Mouse (Mus musculus): Measurements from ENCODE around the gene Lamtor3. TPM values are rescaled to one million over a fixed set of nuclear protein-coding genes. Genes with fewer than 3 reads are reported as not detected.

Lamtor3 gene
- total RNA-seq, 1 experiment, result 39.3 TPM

DNA sequence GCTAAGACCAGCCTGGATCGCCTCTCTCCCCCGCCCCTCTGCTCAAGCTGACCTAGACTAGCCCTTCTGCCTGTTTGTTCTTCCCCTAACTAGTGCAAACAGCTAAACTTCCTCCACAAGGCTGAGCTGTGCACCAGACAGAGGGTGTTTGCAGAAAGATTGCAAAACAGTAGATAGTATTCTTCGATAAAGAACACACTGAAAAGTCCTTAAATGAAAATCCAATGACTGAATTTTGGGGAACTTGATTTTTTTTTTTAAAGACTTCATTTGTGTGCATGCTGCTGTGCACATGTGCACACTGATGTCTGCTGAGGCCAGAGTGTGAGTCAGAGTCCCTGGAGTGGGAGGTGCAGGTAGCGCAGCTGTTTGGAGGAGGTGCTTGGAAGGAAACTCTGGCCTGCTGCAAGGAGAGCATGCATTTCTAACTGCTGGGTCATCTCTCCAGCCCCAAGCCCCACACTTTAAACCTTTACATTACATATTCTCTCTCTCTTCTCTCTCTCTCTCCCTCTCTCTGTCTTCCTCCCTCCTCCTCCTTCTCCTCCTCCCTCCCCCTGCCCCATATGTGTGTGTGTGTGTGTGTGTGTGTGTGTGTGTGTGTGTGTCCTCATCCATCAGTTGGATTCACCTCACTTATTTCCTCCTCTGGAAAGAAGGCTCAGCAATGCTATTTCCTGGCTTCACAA is 34.1 kb downstream of the Lamtor3 start:
- H3K36me3 ChIP-seq (ENCODE audit: control insufficient read depth, insufficient read depth, low read length, poor library complexity, severe bottlenecking), result no peaks in the 10 kb centered on the region
- in situ Hi-C loops (cut with MboI; ENCODE audit: low sequenced_read_pairs in 2 of 2, unreplicated experiment in 2 of 2), result no loop called here
- no peak overlapping the region; the same call in 1 of the 2 replicates for H3K9ac ChIP-seq (ENCODE audit: insufficient read depth, low read depth, low read length, poor library complexity, severe bottlenecking)
- H3K9me3 ChIP-seq (ENCODE audit: control insufficient read depth, insufficient read depth, low read depth, low read length), result no peaks in the 10 kb centered on the region
- H3K4me1 ChIP-seq (ENCODE audit: control insufficient read depth in 2 of 2, insufficient read depth in 2 of 2, low read length in 2 of 2, poor library complexity in 1 of 2), result peaks cover 7 to 13% of the 10 kb centered on the region in 2 experiments; a peak in 3 of 4 replicates
- H3K27ac ChIP-seq (ENCODE audit: insufficient read depth, low read depth, low read length, poor library complexity, severe bottlenecking), result no peak overlapping the region; the same call in 1 of the 2 replicates
- TF ChIP-seq ZC3H11A (IDR thresholded peaks at IDR 0.05; ENCODE audit: borderline replicate concordance, low read depth, low read length) (no peak), HCFC1 (IDR thresholded peaks at IDR 0.05; ENCODE audit: borderline replicate concordance, insufficient read depth, low read length) (no peak), ZNF384 (IDR thresholded peaks at IDR 0.05; ENCODE audit: low read depth, low read length) (no peak), CHD2 (IDR thresholded peaks at IDR 0.05; ENCODE audit: low read depth, low read length) (no peak), MAFK (IDR thresholded peaks at IDR 0.05; ENCODE audit: insufficient read depth, low read depth, low read length) (no peak)
- no peak for DNase-seq (ENCODE audit: low read depth, low spot score)
- no peak overlapping the region for H3K4me3 ChIP-seq (ENCODE audit: insufficient read depth in 1 of 2, low read depth in 1 of 2, low read length in 2 of 2, poor library complexity in 1 of 2, severe bottlenecking in 1 of 2)

DNA sequence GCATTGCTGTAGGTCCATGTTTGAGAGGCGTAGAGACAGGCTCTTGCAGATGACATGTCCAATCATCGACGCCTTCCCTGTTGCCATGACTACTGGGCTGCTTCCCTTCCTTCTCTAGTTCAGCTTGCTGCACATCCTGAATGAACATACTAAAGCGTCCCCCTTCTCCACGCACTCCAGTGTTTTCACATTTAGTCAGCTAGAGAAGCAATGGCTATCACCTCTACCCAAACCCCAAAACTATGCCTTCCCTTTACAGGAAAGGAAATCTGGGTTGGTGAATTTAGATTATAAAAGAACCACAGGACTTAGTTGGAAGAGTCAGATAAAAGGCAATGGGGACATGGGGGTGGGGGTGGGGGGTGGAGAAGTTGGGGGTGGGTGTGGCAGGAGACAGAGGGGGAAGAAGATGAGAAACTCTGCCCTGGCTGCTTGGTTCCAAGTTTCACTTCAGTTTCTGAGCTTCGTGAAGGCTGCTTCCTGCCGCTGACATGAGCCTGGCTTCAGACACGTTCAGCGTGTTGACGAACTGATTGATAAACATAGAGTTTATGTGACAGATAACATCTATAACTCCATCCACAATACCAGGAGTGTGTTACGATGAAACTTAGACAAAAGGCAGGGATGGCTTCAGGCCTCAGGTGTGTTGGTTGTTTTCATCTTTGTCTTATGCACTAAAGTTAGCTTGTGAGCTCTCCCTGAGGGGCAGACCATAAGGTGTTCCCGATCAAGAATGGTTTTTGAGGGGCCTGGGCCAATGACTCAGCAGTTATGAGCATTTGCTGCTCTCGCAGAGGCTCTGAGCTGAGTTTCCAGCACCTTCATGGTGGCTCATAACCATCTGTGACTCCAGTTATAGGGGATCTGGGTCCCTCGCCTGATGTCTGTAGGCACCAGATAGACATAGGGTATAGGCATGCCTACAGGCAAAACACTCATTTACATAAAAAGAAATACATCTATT is 34.9 kb downstream of the Lamtor3 start:
- in situ Hi-C loops (cut with MboI; ENCODE audit: low sequenced_read_pairs in 2 of 2, unreplicated experiment in 2 of 2), result no loop called here
- H3K27ac ChIP-seq (ENCODE audit: insufficient read depth, low read depth, low read length, poor library complexity, severe bottlenecking), result no peak overlapping the region; the same call in 1 of the 2 replicates

DNA sequence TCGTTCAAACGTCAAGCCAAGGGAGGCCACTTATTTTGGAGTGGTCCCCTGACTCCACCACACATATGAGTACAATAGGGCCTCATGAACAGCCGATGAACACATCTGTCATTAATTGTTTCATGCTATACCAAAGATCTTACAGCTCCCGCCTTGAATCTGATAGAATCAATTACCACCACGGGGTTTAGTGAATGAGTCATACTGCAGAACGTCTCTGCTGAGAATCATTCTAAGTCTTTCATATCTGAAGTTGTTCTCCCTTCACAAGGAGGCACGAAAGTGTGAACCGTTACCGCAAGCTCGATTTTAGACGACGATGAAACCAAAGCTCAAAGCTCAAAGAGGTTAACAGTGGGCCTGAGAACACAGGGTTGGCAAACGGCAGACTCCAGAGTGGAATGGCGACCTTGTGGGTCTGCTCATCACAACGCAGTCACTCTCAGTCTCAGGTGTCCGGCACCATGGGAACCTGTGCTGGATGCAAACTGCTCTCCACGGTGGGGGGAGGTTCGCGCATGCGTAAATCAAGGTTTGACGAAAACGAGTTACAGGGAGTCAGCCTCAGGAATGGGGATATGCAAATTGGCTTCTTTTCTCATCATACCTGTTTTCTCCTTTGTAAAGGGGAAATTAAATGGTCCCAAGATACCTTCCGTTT is 36.1 kb downstream of the Lamtor3 start:
- Histone ChIP-seq H3K9me3 (ENCODE audit: control insufficient read depth, insufficient read depth, low read depth, low read length) (no peaks in the 10 kb centered on the region), H3K4me1 (ENCODE audit: control insufficient read depth in 2 of 2, insufficient read depth in 2 of 2, low read length in 2 of 2, poor library complexity in 1 of 2) (peaks cover 7 to 13% of the 10 kb centered on the region in 2 experiments; a peak in 3 of 4 replicates), H3K4me3 (ENCODE audit: insufficient read depth in 1 of 2, low read depth in 1 of 2, low read length in 2 of 2, poor library complexity in 1 of 2, severe bottlenecking in 1 of 2) (peak overlapping the region; percentile 20 to 42; a peak in 3 of 4 replicates), H3K9ac (ENCODE audit: insufficient read depth, low read depth, low read length, poor library complexity, severe bottlenecking) (no peak overlapping the region; the same call in 1 of the 2 replicates), H3K27ac (ENCODE audit: insufficient read depth, low read depth, low read length, poor library complexity, severe bottlenecking) (no peak overlapping the region; the same call in 1 of the 2 replicates), H3K36me3 (ENCODE audit: control insufficient read depth, insufficient read depth, low read length, poor library complexity, severe bottlenecking) (no peaks in the 10 kb centered on the region)
- TF ChIP-seq ZNF384 (IDR thresholded peaks at IDR 0.05; ENCODE audit: low read depth, low read length), result no peak
- no peak for TF ChIP-seq HCFC1 (IDR thresholded peaks at IDR 0.05; ENCODE audit: borderline replicate concordance, insufficient read depth, low read length)
- TF ChIP-seq CHD2 (IDR thresholded peaks at IDR 0.05; ENCODE audit: low read depth, low read length), result no peak
- TF ChIP-seq ZC3H11A (IDR thresholded peaks at IDR 0.05; ENCODE audit: borderline replicate concordance, low read depth, low read length), result no peak
- TF ChIP-seq MAFK (IDR thresholded peaks at IDR 0.05; ENCODE audit: insufficient read depth, low read depth, low read length), result no peak
- no peak for DNase-seq (ENCODE audit: low read depth, low spot score)
- in situ Hi-C loops (cut with MboI; ENCODE audit: low sequenced_read_pairs in 2 of 2, unreplicated experiment in 2 of 2), result no loop called here

More for the DNA sequence above, 34.9 kb downstream of the Lamtor3 start:
- Histone ChIP-seq H3K4me3 (ENCODE audit: insufficient read depth in 1 of 2, low read depth in 1 of 2, low read length in 2 of 2, poor library complexity in 1 of 2, severe bottlenecking in 1 of 2) (no peak overlapping the region), H3K36me3 (ENCODE audit: control insufficient read depth, insufficient read depth, low read length, poor library complexity, severe bottlenecking) (no peaks in the 10 kb centered on the region), H3K9me3 (ENCODE audit: control insufficient read depth, insufficient read depth, low read depth, low read length) (no peaks in the 10 kb centered on the region), H3K9ac (ENCODE audit: insufficient read depth, low read depth, low read length, poor library complexity, severe bottlenecking) (no peak overlapping the region), H3K4me1 (ENCODE audit: control insufficient read depth in 2 of 2, insufficient read depth in 2 of 2, low read length in 2 of 2, poor library complexity in 1 of 2) (peaks cover 7 to 13% of the 10 kb centered on the region in 2 experiments; a peak in 3 of 4 replicates)
- no peak for TF ChIP-seq CHD2 (IDR thresholded peaks at IDR 0.05; ENCODE audit: low read depth, low read length)
- no peak for TF ChIP-seq HCFC1 (IDR thresholded peaks at IDR 0.05; ENCODE audit: borderline replicate concordance, insufficient read depth, low read length)
- TF ChIP-seq ZNF384 (IDR thresholded peaks at IDR 0.05; ENCODE audit: low read depth, low read length), result no peak
- TF ChIP-seq MAFK (IDR thresholded peaks at IDR 0.05; ENCODE audit: insufficient read depth, low read depth, low read length), result no peak
- no peak for TF ChIP-seq ZC3H11A (IDR thresholded peaks at IDR 0.05; ENCODE audit: borderline replicate concordance, low read depth, low read length)
- no peak for DNase-seq (ENCODE audit: low read depth, low spot score)

DNA sequence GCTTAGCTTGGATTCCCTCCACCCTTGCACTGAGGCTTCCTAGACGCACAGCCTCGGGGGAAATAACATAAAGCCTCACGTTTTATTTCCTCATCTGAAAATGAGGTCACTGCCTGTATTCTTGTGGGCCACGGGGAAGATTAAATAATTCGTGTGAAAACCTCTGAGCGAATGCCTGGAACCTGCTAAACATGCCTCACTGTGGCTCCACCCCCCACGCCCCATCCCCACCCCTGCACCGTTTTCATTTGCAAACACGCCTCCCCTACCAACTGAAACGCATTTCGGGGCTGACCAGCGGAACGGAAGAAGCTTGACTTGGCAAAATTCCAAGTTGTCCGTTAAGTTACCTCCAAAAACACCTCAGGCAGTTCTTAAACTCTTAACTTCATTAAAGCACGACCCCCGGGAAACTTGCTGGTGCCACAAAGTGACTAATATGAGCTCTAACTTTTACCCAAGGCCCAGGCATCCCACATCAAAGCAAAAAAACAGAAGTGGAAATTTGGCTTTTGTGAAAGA is 37.3 kb downstream of the Lamtor3 start:
- Histone ChIP-seq H3K36me3 (ENCODE audit: control insufficient read depth, insufficient read depth, low read length, poor library complexity, severe bottlenecking) (peaks cover 2% of the 10 kb centered on the region; the same call in 1 of the 2 replicates), H3K4me3 (ENCODE audit: insufficient read depth in 1 of 2, low read depth in 1 of 2, low read length in 2 of 2, poor library complexity in 1 of 2, severe bottlenecking in 1 of 2) (peak overlapping the region; percentile 12 to 42; a peak in 3 of 4 replicates), H3K9me3 (ENCODE audit: control insufficient read depth, insufficient read depth, low read depth, low read length) (no peaks in the 10 kb centered on the region), H3K4me1 (ENCODE audit: control insufficient read depth in 2 of 2, insufficient read depth in 2 of 2, low read length in 2 of 2, poor library complexity in 1 of 2) (peaks cover 7 to 10% of the 10 kb centered on the region in 2 experiments; a peak in 3 of 4 replicates), H3K27ac (ENCODE audit: insufficient read depth, low read depth, low read length, poor library complexity, severe bottlenecking) (no peak overlapping the region), H3K9ac (ENCODE audit: insufficient read depth, low read depth, low read length, poor library complexity, severe bottlenecking) (peak overlapping the region; percentile 32; the same call in 1 of the 2 replicates)
- DNase-seq (ENCODE audit: low read depth, low spot score), result no peak
- in situ Hi-C loops (cut with MboI; ENCODE audit: low sequenced_read_pairs in 2 of 2, unreplicated experiment in 2 of 2), result no loop called here
- TF ChIP-seq ZC3H11A (IDR thresholded peaks at IDR 0.05; ENCODE audit: borderline replicate concordance, low read depth, low read length) (no peak), CHD2 (IDR thresholded peaks at IDR 0.05; ENCODE audit: low read depth, low read length) (no peak), HCFC1 (IDR thresholded peaks at IDR 0.05; ENCODE audit: borderline replicate concordance, insufficient read depth, low read length) (no peak), ZNF384 (IDR thresholded peaks at IDR 0.05; ENCODE audit: low read depth, low read length) (no peak), MAFK (IDR thresholded peaks at IDR 0.05; ENCODE audit: insufficient read depth, low read depth, low read length) (no peak)

Measured in ES-E14 (cell line).